Mouse (Mus musculus): Measurements from ENCODE around the gene Faap20.

- no peak for TF ChIP-seq CTCF (IDR thresholded peaks at IDR 0.05; ENCODE audit: low read depth, low read length)
- TF ChIP-seq POLR2A (IDR thresholded peaks at IDR 0.05; ENCODE audit: insufficient read depth, low read length) = no peak
- no peak for TF ChIP-seq EP300 (IDR thresholded peaks at IDR 0.05; ENCODE audit: insufficient read depth, low read depth, low read length)
These were observed 35.9 kb upstream of the Faap20 start for GRCm38 (mm10) chr4:155213752-155214054.
